Mouse (Mus musculus) frontal cortex, postnatal 14 days (tissue): ENCODE data around the gene Dusp14.

Source experiments
- DNase-seq, 2 experiments: peaks; one replicate each; pipeline ENCODE4 v3.0.0; 2022; ENCODE audit warnings: low spot score in 2 of 2

Dusp14 gene

DNA sequence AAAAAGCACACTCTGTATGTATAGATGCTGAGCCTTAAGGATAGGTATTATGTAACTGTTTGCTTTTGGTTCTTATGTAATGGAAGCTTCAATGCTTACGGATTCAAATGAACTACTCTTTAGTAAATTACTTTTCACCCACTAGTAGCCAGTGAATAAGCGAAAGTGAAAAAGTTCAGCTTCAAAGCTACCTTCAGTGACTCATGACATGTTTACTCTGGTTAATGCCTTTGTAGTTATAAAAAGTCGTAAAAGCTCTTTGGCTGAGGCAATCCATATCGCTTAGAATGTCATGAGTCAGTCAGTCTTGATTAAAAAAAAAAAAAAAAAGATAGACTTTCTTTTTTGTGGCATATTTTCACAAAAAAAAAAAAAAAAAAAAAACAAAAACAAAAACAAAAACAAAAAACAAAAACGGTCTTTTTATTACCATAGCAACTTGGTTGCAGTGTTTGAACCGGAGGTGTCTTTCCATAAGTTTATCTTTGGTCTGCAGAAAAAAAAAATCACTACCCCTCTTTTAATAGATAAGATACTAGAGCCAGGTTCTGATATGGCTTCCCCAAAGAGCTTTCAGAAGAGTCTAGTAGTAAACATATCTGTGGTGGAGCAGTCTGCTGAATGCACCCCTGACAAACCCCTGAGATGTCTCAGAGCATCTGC, 52.8 kb downstream of the Dusp14 start:
- DNase-seq: no peak

DNA sequence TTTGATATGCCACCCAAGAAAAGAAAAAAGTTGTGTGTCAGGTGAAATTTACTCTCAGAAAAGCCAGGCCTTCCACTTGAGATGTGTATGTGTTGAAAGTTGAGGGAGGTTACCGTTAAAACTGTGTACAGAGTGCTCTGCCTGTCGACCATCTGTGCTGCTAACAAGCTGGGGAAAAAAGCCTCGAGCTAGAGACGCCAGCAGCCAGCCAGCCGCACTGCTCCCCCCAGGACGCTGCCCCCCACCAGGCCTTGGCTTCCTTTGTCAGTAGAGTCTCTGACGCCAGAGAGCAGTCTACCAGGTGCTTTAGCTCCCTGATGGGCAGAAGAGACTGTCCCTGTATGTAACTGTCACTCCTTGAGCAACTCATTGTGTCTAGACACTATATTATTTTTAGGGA, 56.0 kb downstream of the Dusp14 start:
- no peak for DNase-seq

- DNase-seq: no peak
Measured at GRCm38 (mm10) chr11:84011576-84011975, 57.5 kb downstream of the Dusp14 start.

- no peak for DNase-seq
Measured at GRCm38 (mm10) chr11:84011050-84011449, 58.0 kb downstream of the Dusp14 start.

DNA sequence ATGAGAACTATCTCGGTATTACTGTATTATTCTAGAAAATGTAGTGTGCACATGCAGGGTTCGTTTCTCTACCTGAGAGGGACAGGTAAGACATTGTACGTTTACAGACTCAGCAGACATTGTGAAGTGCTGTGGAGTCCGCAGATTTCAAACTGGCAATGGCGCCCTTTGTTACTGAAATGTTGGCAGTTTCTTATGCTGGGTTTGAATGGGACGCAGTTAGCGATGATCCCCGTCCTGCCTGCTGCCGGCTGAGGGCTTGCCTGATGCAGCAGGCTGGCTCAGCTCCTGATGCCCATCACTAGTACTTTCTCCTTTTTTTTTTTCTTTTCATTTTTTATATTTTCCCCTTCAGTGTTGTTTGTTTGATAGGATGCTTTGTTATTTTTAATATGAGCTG, 58.6 kb downstream of the Dusp14 start:
- DNase-seq: no peak

- no peak for DNase-seq
Measured at GRCm38 (mm10) chr11:84009001-84009400, 60.1 kb downstream of the Dusp14 start.

GRCm38 (mm10) chr11:84003986-84004385, 65.1 kb downstream of the Dusp14 start:
- DNase-seq: no peak

DNA sequence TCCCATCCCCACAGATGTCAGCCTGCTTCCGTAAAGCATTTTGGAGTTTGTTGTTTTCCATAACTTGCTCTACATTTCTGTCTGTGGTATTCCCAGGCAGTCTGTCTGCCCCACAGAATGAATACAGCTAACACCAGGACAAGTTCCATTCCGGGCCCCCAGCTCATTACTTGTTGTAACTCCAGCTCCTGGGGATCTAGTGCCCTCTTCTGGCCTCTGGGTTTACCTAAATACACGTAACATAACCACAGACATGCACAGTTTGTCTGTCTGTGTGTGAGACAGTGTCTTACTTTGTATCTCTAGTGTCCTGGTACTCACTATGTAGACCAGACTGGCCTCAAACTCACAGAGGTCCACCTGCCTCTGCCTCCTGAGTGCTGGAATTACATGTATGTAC, 67.8 kb downstream of the Dusp14 start:
- DNase-seq: no peak

GRCm38 (mm10) chr11:83999411-83999915, 69.6 kb downstream of the Dusp14 start:
- no peak for DNase-seq

GRCm38 (mm10) chr11:83998993-83999392, 70.1 kb downstream of the Dusp14 start:
- no peak for DNase-seq
